Mouse (Mus musculus): ENCODE measurements around the gene Tmem247. TPM values are rescaled to one million over a fixed set of nuclear protein-coding genes. Genes with fewer than 3 reads are reported as not detected.

Gene Tmem247
- total RNA-seq, 2 experiments from 2014 or later, result not detected

DNA sequence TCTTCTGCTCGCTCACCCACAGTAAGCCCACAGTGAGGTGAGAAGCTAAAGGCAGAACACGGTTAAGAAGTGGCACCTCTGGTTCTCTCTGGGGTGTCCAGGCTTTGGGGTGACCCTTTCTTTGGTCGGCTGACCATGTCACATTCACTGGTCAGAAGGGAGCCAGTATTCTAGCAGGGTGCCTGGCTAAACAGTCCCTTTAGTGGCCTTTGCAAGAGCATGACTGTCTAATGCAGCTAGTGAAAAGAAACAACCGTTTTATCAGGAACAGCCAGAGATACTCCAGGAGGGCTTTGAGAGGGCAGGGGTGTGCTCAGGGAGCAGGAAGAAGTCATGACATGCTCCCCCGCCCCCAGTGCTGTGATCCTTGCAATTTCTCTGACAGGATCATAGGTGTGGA, 5.9 kb upstream of the Tmem247 start:
- DNase-seq (ENCODE audit: extremely low spot score in 1 of 2, low spot score in 1 of 2), result peak in 1 of 2 experiments; percentile 4

GRCm38 (mm10) chr17:86913003-86913607, 4.0 kb upstream of the Tmem247 start:
- DNase-seq (ENCODE audit: extremely low spot score in 1 of 2, low spot score in 1 of 2), result peak in 1 of 2 experiments; percentile 0

DNA sequence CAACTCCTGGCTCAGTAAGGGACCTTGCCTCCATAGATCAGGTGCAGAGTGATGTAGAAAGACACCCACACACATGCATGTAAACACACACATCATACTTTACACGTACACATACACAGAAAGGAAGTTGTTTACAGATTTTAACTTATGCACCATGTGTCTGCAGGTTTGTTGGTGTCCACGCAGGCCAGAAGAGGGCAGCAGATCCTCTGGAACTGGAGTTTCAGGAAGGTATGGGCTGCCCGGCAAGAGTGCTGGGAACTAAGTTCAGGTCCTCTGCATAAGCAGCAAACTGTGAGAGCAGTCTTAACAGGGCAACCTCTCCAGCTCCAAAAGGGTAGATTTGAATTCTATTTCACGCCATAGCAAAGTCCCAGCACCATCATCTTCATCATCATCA, 1.6 kb upstream of the Tmem247 start:
- no peak for DNase-seq (ENCODE audit: extremely low spot score in 1 of 2, low spot score in 1 of 2)

- no peak for DNase-seq (ENCODE audit: extremely low spot score in 1 of 2, low spot score in 1 of 2)
Observed at GRCm38 (mm10) chr17:86918786-86919185, 1.6 kb downstream of the Tmem247 start.

DNA sequence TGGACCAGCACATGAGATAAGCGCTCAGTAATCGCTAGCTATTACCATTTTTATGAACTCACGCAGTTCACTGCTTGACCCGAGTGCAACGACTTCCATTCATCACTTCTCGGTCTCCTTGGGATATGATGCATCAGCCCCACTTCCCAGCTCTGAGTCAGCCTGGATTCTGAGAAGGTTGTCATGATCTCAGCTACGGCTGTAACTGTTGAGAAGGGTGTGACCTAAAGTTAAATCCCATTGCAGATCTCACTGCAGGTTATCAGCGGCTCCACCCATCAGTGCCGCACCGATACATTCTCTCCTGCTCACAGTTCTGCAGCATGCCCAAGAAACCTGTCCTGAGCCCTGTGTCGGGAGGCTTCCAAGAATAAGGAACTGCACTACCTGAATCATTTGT, 2.6 kb downstream of the Tmem247 start:
- no peak for DNase-seq (ENCODE audit: extremely low spot score in 1 of 2, low spot score in 1 of 2)

DNA sequence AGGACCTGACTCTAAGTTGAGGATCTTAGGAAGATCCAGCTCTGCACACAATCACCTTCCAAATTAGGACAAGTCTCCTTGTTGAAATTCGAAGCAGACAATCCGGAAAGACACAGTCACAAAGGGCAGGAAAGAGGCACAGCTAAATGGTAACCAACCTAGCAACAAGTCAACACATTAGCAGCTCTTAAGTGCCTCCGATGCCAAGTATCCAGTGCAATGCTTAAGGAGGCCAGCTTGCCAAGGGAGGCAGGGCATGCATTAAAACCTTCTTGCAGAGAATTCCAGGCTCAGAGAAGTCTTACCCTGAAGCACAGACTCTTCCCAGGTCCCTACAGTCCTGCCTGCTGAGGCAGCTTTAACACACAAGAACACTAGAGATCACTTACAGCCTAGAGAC, 7.5 kb downstream of the Tmem247 start:
- DNase-seq (ENCODE audit: extremely low spot score in 1 of 2, low spot score in 1 of 2), result no peak

GRCm38 (mm10) chr17:86926836-86927235, 9.7 kb downstream of the Tmem247 start:
- DNase-seq (ENCODE audit: extremely low spot score in 1 of 2, low spot score in 1 of 2), result no peak

- no peak for DNase-seq (ENCODE audit: extremely low spot score in 1 of 2, low spot score in 1 of 2)
Observed at GRCm38 (mm10) chr17:86929355-86929754, 12.2 kb downstream of the Tmem247 start.

DNA sequence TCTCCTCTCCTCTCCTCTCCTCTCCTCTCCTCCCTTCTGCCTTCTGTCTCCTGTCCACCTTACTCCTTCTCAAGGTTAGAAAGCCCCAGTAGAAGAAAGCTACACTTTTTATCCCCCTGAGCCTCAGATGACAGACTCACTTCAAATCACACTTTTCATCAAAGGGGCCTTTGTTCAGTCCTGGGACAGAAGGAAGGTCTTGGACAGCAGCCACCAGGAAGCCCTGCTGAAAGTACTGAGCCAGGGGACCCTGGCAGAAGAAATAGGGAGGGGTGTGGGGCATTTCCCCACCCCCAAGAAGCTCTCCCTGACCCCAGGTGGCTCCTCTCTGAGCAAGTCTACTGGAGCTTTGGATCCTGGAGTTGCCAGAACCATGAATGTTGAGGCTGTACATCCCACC, 12.8 kb downstream of the Tmem247 start:
- no peak for DNase-seq (ENCODE audit: extremely low spot score in 1 of 2, low spot score in 1 of 2)

GRCm38 (mm10) chr17:86932896-86933295, 15.7 kb downstream of the Tmem247 start:
- no peak for DNase-seq (ENCODE audit: extremely low spot score in 1 of 2, low spot score in 1 of 2)

GRCm38 (mm10) chr17:86937064-86937463, 19.9 kb downstream of the Tmem247 start:
- DNase-seq (ENCODE audit: extremely low spot score in 1 of 2, low spot score in 1 of 2), result no peak

GRCm38 (mm10) chr17:86937497-86938155, 20.5 kb downstream of the Tmem247 start:
- peak; percentile 36 to 57 for DNase-seq (ENCODE audit: extremely low spot score in 1 of 2, low spot score in 1 of 2)

- DNase-seq (ENCODE audit: extremely low spot score in 1 of 2, low spot score in 1 of 2), result no peak
Observed at GRCm38 (mm10) chr17:86938683-86939082, 21.5 kb downstream of the Tmem247 start.

DNA sequence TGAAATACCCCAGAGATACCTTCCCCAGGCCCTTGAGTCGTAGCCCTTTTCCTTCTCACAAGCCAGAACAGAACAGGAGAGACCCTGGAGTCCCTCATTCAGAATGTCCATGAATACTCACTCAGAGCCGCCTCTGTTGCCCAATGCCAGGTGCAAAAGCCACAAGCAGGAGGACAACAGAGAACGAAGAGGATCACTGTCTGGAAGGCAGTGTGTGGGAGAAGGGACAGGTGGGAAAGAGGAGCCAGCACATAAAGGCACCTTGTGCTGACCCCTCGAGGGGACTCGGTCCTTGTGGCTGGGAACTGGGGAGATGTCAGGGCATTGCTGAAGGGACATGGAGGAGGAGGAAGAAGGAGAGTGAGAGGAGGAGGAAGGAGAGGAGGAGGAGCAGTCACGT, 25.0 kb downstream of the Tmem247 start:
- DNase-seq (ENCODE audit: extremely low spot score in 1 of 2, low spot score in 1 of 2), result no peak

DNA sequence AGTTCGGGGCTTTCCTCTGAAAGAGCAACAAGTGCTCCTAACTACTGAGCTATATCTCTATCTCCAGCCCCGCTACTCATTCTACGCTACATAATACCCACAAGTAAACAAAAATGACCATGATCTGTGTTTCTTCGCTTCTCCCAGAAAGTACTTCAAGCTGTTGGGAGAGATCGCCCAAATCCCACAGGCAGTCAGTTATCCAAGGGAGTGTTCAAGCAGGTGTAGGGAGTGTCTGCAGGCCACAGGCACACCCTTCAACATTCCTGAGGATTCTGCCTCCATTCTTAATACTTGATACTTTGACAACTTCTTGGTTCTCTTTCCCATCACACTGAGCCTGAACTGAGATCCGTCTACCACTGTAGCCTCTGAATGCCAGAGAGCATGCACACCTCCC, 26.0 kb downstream of the Tmem247 start:
- DNase-seq (ENCODE audit: extremely low spot score in 1 of 2, low spot score in 1 of 2), result no peak

DNA sequence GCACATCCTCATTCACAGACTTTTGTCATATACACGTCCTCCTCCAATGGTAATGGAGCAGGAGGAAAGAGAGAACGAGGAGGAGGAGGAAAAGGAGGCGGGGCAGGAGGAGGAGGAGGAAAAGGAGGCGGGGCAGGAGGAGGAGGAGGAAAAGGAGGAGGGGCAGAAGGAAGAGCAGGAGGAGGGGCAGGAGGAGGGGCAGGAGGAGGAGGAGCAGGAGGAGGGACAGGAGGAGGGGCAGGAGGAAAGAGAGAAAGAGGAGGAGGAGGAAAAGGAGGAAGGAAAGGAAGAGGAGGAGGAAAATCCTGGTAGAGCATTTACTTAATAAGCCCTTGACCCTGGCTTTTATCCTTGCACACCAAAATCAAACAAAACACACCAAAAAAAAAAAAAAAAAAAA, 28.9 kb downstream of the Tmem247 start:
- no peak for DNase-seq (ENCODE audit: extremely low spot score in 1 of 2, low spot score in 1 of 2)

DNA sequence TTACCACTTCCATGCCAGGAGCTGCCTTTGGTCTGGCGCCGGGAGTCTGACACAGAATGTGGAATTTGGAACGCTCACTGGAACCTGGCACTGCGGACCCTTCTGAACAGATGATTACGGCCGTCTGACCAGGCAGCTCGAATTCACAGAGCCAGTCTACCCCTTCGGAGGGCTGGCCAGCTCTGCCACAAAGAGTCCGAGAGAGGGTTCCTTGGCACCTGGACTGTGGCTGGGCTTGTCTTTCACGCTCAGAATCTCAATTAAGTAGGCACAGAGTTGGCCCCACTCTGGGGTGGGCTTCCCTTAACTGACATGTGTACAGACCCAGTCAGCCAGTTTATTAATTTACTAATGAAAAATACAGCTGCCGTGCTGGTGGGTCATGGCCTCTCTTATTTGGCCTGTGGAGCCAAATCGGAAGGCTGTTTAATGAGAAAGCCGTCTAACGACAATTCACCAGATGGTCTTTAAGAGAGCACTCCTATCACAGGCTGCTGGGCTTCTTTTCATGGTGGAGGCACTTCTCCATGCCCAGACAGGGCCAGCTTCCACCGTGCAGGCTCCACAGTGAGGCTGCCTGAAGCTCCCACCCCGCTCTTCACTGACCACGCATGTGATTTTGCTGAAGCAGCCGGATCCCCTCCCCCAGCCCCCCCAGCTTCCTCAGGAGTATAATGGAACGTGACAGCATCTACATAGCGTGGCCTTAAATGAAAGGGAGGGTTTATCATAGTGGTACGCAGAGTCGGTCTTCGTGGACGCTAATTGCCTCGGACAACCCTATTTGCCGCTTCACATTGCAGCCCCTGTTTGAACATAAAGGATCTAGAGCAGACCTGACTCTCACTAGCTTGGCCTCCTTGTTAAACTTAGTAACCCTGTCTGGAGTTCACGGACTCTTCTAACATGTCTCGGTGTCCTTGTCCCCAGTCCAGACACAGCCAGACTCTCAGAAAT, 31.0 kb downstream of the Tmem247 start, which contains the start of gene Atp6v1e2:
Atp6v1e2 (minus strand) TSS at position 58 of the 957 bp plus-strand sequence.
- DNase-seq (ENCODE audit: extremely low spot score in 1 of 2, low spot score in 1 of 2), result no peak

GRCm38 (mm10) chr17:86948801-86949200, 31.7 kb downstream of the Tmem247 start:
- no peak for DNase-seq (ENCODE audit: extremely low spot score in 1 of 2, low spot score in 1 of 2)

- no peak for DNase-seq (ENCODE audit: extremely low spot score in 1 of 2, low spot score in 1 of 2)
Observed at GRCm38 (mm10) chr17:86957239-86957638, 40.1 kb downstream of the Tmem247 start.

GRCm38 (mm10) chr17:86957968-86958367, 40.8 kb downstream of the Tmem247 start:
- DNase-seq (ENCODE audit: extremely low spot score in 1 of 2, low spot score in 1 of 2), result no peak

GRCm38 (mm10) chr17:86961301-86961841, 44.2 kb downstream of the Tmem247 start:
- no peak for DNase-seq (ENCODE audit: extremely low spot score in 1 of 2, low spot score in 1 of 2)
